Mouse (Mus musculus): ENCODE results near the gene C1qtnf9. TPM values are rescaled to one million over a fixed set of nuclear protein-coding genes. Genes with fewer than 3 reads are reported as not detected.

Gene C1qtnf9
- 0.28 and 0.59 TPM in 2 replicates for polyA plus RNA-seq (2012; rRNA removed)

DNA sequence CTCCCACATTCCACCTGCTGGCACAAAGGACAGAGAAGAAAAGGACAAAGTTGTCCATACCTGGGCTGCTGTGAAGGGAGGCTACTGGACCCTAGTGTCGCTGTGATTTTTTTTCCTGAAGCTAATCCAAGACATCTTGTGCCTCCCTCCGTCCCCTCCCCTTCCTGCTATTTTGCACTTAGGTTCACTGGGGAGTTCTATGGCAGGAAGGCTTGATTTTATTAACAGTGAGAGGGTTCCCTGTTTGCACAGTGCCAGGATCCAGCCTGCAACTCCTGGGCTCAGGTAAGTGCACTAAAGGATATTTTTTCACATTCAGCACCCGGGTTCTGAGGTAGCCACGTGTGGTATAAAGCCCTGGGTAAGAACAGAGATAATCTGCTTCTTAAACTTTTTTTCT lies at the start of gene C1qtnf9:
TSS of gene C1qtnf9 (plus strand) at position 251 of the 400 bp plus-strand sequence.

DNA sequence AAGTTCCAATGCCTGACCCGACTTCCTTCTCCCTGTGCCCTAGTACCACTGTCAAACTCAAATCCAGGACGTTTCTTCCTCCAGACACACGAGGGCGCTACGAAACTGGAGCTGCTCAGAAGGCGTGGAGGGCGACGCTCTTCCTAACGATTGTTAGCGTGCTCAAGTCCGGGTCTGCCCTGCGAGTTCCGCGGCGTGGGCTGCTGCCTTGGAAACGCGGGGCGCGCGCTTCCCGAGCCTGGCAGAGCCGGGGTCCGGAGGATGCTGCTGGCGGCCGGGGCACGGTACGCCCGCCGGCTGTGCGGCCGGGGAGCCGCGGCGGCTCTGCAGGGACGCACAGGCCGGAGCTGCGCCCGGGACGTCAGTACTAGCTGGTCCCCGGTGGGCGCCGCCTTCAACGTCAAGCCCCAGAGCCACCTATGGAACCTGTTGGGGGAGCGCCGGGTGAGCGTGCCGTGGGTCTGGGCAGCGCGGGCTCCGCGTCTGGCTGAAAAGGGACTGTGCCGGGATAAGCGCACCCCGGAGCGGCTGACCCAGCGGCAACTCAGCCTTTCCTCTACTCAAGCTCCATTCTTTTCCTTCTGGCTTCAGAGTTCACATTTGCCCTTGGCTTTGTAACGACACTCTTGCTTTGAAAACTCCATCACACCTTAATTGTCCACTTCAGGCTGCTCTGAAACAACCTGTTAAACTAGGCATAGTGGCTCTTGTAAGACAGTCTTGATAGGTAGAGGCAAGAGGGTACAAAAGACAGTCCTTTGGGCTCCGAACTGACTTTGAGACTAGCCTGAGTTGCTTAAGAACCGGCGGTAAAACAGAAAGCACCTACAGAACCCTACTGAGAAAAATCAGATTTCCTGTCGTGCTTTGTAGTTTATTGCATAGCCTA lies 16.7 kb downstream of the C1qtnf9 start, which contains the start of gene Mipep:
TSS of gene Mipep (plus strand) at position 147 of the 889 bp plus-strand sequence.

Other genes with a start within 250 kb of the C1qtnf9 start
- 18.3 and 24.5 TPM in 2 replicates for gene Spata13, start 134.1 kb upstream of the C1qtnf9 start, polyA plus RNA-seq (2012; rRNA removed)
- 12.8 and 13.1 TPM in 2 replicates for gene Mipep, start 16.4 kb downstream of the C1qtnf9 start, polyA plus RNA-seq (2012; rRNA removed)

Measured in central nervous system, embryonic 14 days (tissue).